Mouse (Mus musculus) cortical plate, adult 2 months (tissue): Measurements from ENCODE around the gene Heg1.

Experiments used
- CTCF ChIP-seq: fragments of 200-500 bp; IDR thresholded peaks from 2 replicates; pipeline ENCODE4 v1.5.1; 2011; ENCODE audit warnings: mild to moderate bottlenecking, control low read depth, low read length; ENCODE audit not compliant: insufficient read depth; ENCODE audit errors: extremely low read depth
- POLR2A ChIP-seq: fragments of 200-500 bp; IDR thresholded peaks from 2 replicates; pipeline ENCODE4 v1.6.1; 2011; ENCODE audit warnings: mild to moderate bottlenecking, low read length, control low read depth; ENCODE audit not compliant: insufficient read depth; ENCODE audit errors: extremely low read depth

DNA sequence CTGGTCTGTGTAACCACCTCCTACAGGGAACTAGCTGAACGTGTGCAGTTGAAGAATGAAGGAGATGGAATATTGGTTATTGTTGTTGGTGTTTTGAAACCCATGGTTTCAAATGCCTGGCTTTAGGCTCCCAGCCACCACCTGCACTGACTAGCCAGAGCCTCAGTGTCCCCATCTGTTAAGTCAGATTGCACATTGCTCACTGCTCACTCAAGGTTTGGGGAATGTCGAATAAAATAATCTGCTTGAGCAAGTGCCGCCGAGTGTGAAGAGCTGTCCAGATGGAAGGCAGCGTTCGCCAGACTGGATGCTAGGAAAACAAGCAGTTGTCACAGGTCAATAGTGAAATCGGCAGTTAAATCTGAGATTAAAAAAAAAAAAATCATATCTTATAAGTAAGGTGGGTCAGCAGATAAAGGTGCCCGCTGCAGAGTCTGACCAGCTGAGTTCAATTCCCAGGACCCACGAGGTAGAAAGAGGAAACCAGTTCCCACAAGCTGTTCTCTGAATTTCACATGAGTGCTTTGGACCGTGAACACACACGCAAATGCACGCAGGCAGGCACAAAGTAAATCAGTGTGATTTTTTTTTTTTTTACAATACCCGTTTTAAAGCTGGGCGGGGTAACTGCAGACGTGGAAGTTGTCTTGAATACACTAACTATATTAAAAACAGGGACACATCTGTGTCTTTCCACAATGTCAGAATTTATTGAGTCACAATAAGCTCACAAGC lies 48.8 kb downstream of the Heg1 start:
- TF ChIP-seq CTCF (no peak), POLR2A (no peak)
